Comparison of ENCODE assay signal across 23 mouse cellular contexts in genomic region chr5:150036286-150036685, GRCm38 (mm10). TPM values are rescaled to one million over a fixed set of nuclear protein-coding genes. Genes with fewer than 3 reads are reported as not detected.
A peak's percentile ranks its signal among the peaks of the same experiment; 100 is the strongest.
DNase-seq lines count a peak whose midpoint lies in the region; ATAC-seq and TF ChIP-seq lines count a peak whose summit lies in the region.
"Had no signal": no experiment of that assay in that cellular context is flagged by ENCODE, and none has a peak within 500 bp of the region (broad histone marks: within the 10 kb centered on the region; RNA-seq: fewer than 3 reads in every experiment).

No protein-coding gene starts in this region.

- H3K9ac ChIP-seq in intestine, postnatal 0 days (ENCODE audit: low read depth, low read length), result no peak overlapping the region
- H3K9ac ChIP-seq: embryonic facial prominence, embryonic 13.5 days; hindbrain, embryonic 13.5 days had no signal

- TF ChIP-seq CTCF in gastrocnemius, adult 2 months (IDR thresholded peaks at IDR 0.05), result no peak
- TF ChIP-seq CTCF in intestine, postnatal 0 days (IDR thresholded peaks at IDR 0.05; ENCODE audit: low read depth), result no peak

- H3K27ac ChIP-seq in gastrocnemius, adult 2 months, result no peak overlapping the region
- H3K27ac ChIP-seq in intestine, postnatal 0 days (ENCODE audit: low read depth, low read length), result peak overlapping the region; percentile 50
- H3K27ac ChIP-seq: embryonic facial prominence, embryonic 13.5 days; hindbrain, embryonic 13.5 days; hindbrain, postnatal 0 days had no signal

- no peaks in the 10 kb centered on the region for H3K27me3 ChIP-seq in intestine, postnatal 0 days (replicated peaks; ENCODE audit: control insufficient read depth, insufficient read depth, low read length)
- H3K27me3 ChIP-seq: embryonic facial prominence, embryonic 13.5 days; hindbrain, embryonic 13.5 days; Patski had no signal

- intact Hi-C loops in gastrocnemius, adult 2 months (cut with DNase I), result no loop called here
- intact Hi-C loops in heart, postnatal 36 days (cut with DNase I), result no loop called here

- H3K9me3 ChIP-seq in intestine, postnatal 0 days (ENCODE audit: control insufficient read depth), result no peaks in the 10 kb centered on the region
- H3K9me3 ChIP-seq: embryonic facial prominence, embryonic 13.5 days; hindbrain, embryonic 13.5 days had no signal

- WGBS in intestine, postnatal 0 days, result 71% methylated on average over 8 of the region's 8 CpGs

- H3K36me3 ChIP-seq in intestine, postnatal 0 days (ENCODE audit: control insufficient read depth, insufficient read depth), result no peaks in the 10 kb centered on the region
- H3K36me3 ChIP-seq: embryonic facial prominence, embryonic 13.5 days; hindbrain, embryonic 13.5 days had no signal

- ATAC-seq in intestine, postnatal 0 days, result no peak
- ATAC-seq: forebrain, embryonic 14.5 days; hindbrain, postnatal 0 days; Patski had no signal

- DNase-seq in gastrocnemius, adult 2 months, result peak; percentile 43
- no peak for DNase-seq in gastrocnemius, adult 18-20 months (ENCODE audit: low spot score)
- DNase-seq in heart, adult 9 months (ENCODE audit: low spot score in 2 of 2), result peak; percentile 34 to 38
- no peak for DNase-seq in heart, adult 8-10 months (ENCODE audit: low spot score)
- DNase-seq in heart, postnatal 36 days, result peak; percentile 22 to 32
- no peak for DNase-seq in retina, embryonic 14.5 days (ENCODE audit: low spot score)
- DNase-seq in T-cell, adult 2 months (ENCODE audit: low spot score), result no peak
- DNase-seq: adrenal gland, adult 2 months; adrenal gland, postnatal 25 days; cerebellum, adult 18-20 months; cerebellum, adult 9-11 months; cerebellum, postnatal 36 days; gastrocnemius, postnatal 10 days; kidney, adult 8-10 months had no signal

- no peak overlapping the region for H3K4me2 ChIP-seq in intestine, postnatal 0 days (replicated peaks; ENCODE audit: low read depth)
- H3K4me2 ChIP-seq: embryonic facial prominence, embryonic 13.5 days; hindbrain, embryonic 13.5 days had no signal

- 0 out of 2 replicates have a peak, but pooled peaks cover 4% of the 10 kb centered on the region for H3K4me1 ChIP-seq in intestine, postnatal 0 days (replicated peaks; ENCODE audit: control insufficient read depth, insufficient read depth, low read length)

- H3K4me3 ChIP-seq in gastrocnemius, adult 2 months, result no peak overlapping the region
- no peak overlapping the region for H3K4me3 ChIP-seq in intestine, postnatal 0 days (ENCODE audit: low read depth, low read length)
- H3K4me3 ChIP-seq: embryonic facial prominence, embryonic 13.5 days; hindbrain, embryonic 13.5 days had no signal

RNA-seq across cellular contexts. Expression of gene Rxfp2, which starts 17.8 kb away (rescaled TPM):
- total RNA-seq in gastrocnemius, adult 2 months (2021), result not detected
- not detected for total RNA-seq in gastrocnemius, adult 18-20 months (2021)
- not detected for total RNA-seq in heart, adult 8-10 months (2022)
- total RNA-seq in heart, postnatal 36 days (2021), result not detected
- polyA plus RNA-seq in intestine, postnatal 0 days (2015; fragmentation: Nextera tagmentation; extraction: Ambion mirVana), result not detected in 2 replicates
- total RNA-seq: adrenal gland, adult 2 months; adrenal gland, postnatal 25 days; gastrocnemius, postnatal 10 days; hematopoietic stem cell, adult 5-6 weeks; MEL had no signal
- polyA plus RNA-seq: C2C12, Patski had no signal

Comparison
In these comparisons a context has a peak if more than half of its experiments do, and no peak if none do; other contexts are left out.
1. DNase-seq: peak in gastrocnemius, adult 2 months (single experiment), heart, adult 9 months (2 of 2) and heart, postnatal 36 days (2 of 2); none in gastrocnemius, adult 18-20 months (single experiment), heart, adult 8-10 months (single experiment), retina, embryonic 14.5 days (single experiment) and T-cell, adult 2 months (single experiment).